Mouse (Mus musculus) left cerebral cortex, postnatal 4 days (tissue): ENCODE data around the gene Sorbs2. TPM values are rescaled to one million over a fixed set of nuclear protein-coding genes. Genes with fewer than 3 reads are reported as not detected.

Source experiments
- DNase-seq: peaks from one replicate; pipeline ENCODE4 v3.0.0-alpha.2; 2022
- intact Hi-C: fragments of 180-260 bp; cut with DNase I; formaldehyde crosslinking; loops from one replicate; pipeline ENCODE4 v1.15.1; 2025
- total RNA-seq, 2 experiments: library from RNA; stranded (reverse); gene quantifications; 2 replicates each; pipeline ENCODE4 v1.2.3; 2021

Gene Sorbs2
- total RNA-seq, 2 experiments from 2014 or later: 125 to 130 TPM

DNA sequence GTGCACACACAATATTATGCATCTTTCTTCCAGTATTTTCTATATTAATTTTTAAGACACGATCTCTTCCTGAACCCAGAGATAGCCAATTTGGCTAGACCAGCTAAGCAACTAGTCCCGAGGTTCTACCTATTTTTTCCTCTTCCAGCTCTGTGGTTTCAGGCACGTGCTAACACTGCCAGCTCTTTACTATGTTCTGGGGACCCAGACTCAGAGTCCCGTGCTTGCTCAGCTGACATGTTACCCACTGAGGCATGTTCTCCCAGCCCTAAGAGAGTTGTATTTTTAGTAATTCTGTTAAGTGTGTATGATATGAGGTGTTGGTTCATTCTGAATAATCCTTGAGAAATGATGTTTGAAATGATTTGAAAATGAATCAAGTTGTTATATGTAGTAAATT, 62.5 kb downstream of the Sorbs2 start:
- intact Hi-C loops: no loop called here
- no peak for DNase-seq

GRCm38 (mm10) chr8:45579714-45580543, 72.3 kb downstream of the Sorbs2 start:
- no peak for DNase-seq
- intact Hi-C loops: no loop called here

GRCm38 (mm10) chr8:45580544-45580866, 72.9 kb downstream of the Sorbs2 start:
- DNase-seq: no peak
- intact Hi-C loops: no loop called here

GRCm38 (mm10) chr8:45583856-45584255, 76.3 kb downstream of the Sorbs2 start:
- DNase-seq: no peak
- intact Hi-C loops: no loop called here

- DNase-seq: no peak
- intact Hi-C loops: no loop called here
Observed at GRCm38 (mm10) chr8:45584390-45585052, 76.9 kb downstream of the Sorbs2 start.

DNA sequence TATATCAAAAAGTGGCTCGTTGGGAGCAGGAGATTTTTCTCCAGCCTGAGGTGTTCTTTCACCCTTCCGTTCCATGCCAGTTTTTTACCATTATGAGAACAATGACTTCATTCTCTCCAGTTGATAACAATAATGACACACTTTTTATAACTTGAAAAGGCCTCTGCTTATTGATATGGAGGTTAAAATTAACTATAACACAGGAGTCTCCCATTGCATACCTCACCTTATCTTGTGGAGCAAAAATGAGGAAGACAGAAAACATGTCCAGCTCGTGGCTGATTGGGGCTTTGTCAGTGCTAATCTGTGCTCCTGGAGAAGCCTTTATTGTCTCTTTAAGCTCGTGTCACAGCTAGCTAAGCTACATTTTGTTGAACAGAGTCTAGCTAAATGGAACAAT, 77.6 kb downstream of the Sorbs2 start:
- intact Hi-C loops: no loop called here

GRCm38 (mm10) chr8:45587011-45587410, 79.4 kb downstream of the Sorbs2 start:
- intact Hi-C loops: no loop called here
- no peak for DNase-seq

More for the DNA sequence above, 77.6 kb downstream of the Sorbs2 start:
- DNase-seq: no peak

GRCm38 (mm10) chr8:45591888-45592287, 84.3 kb downstream of the Sorbs2 start:
- DNase-seq: no peak
- intact Hi-C loops: no loop called here

DNA sequence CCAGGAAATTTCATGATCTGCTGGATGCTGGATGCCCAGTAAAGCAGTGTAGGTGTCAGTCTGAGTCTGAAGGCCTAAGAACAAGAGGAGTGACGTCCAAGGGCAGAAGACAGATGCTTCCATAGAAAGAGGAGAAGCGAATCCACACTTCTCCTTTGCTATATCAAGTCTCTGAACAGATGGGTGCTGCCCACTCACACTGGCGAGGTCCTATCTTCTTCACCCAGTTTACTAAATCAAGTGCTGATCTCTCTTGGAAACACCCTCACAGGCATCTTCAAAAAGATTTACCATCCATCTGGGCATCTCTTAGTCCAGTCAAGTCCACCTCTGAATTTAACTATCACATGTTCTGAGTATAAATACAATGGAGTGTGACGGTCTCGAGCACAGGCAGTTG, 86.1 kb downstream of the Sorbs2 start:
- intact Hi-C loops: no loop called here
- DNase-seq: no peak

GRCm38 (mm10) chr8:45595983-45596382, 88.4 kb downstream of the Sorbs2 start:
- DNase-seq: no peak
- intact Hi-C loops: no loop called here

GRCm38 (mm10) chr8:45596591-45596990, 89.0 kb downstream of the Sorbs2 start:
- intact Hi-C loops: no loop called here
- DNase-seq: no peak

GRCm38 (mm10) chr8:45597631-45598420, 90.2 kb downstream of the Sorbs2 start:
- intact Hi-C loops: no loop called here
- DNase-seq: no peak

DNA sequence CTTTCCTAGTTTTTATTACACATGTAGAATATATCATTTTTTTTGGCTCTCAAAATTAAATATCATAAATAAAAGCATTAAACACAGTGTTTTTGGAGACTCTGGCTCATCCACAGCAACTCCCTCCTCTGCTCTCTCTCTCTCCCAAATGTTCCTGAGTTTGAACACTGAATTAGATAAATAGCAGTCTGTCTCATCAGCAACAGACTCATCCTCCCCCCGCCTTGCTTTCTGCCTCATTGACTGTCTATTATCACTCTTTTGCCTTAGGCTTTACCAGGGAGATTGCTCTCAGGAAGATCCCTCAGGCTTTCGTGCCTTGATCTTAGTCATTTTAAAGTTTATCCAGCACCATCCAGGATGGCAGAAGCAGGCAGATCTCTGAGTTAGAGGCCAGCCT, 91.3 kb downstream of the Sorbs2 start:
- intact Hi-C loops: no loop called here
- DNase-seq: no peak

DNA sequence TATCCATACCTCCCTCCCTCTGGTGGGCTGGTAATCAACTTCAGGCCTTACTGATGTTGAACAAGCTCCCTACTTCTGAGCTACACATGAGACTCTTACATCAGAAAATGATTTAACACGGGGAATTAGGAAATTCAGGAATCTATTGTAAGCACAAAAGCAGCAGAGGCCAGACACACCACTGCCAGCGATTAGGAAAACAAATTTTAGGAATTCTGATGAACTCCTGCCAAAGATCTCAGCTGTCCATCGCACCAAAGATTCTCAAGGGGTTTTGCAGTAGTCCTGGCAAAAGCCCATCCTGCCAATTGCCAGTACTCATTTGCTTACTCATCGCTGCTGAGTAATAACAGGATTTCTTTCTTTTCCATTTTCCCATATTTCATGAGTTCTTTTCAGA, 94.4 kb downstream of the Sorbs2 start:
- intact Hi-C loops: no loop called here
- DNase-seq: peak; percentile 15

GRCm38 (mm10) chr8:45605419-45605818, 97.8 kb downstream of the Sorbs2 start:
- no peak for DNase-seq
- intact Hi-C loops: no loop called here

DNA sequence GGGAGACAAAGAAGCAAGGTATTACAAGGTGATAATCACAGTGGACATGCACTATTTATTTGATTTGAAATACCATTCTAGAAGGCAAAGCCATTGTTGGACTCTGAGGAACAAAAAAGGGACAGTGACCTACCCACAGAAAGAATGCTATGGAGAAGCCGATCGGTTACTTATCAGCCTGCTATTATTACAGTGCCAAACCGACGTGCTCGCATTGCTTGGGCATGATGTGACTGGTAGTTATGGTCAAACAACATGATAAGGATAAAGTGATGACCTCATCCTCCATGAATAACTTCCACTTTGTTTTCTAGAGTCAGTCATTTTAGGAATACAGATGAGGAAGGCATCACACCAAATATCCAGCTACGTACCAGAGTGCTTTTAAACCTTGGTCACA, 99.4 kb downstream of the Sorbs2 start:
- intact Hi-C loops: no loop called here

GRCm38 (mm10) chr8:45608413-45608812, 100.8 kb downstream of the Sorbs2 start:
- no peak for DNase-seq
- intact Hi-C loops: no loop called here

More for the DNA sequence above, 99.4 kb downstream of the Sorbs2 start:
- DNase-seq: no peak

GRCm38 (mm10) chr8:45610426-45611215, 103.0 kb downstream of the Sorbs2 start:
- no peak for DNase-seq
- intact Hi-C loops: no loop called here

GRCm38 (mm10) chr8:45611320-45611719, 103.7 kb downstream of the Sorbs2 start:
- intact Hi-C loops: no loop called here

GRCm38 (mm10) chr8:45614610-45615009, 107.0 kb downstream of the Sorbs2 start:
- DNase-seq: no peak
- intact Hi-C loops: no loop called here

More at GRCm38 (mm10) chr8:45611320-45611719, 103.7 kb downstream of the Sorbs2 start:
- DNase-seq: no peak

DNA sequence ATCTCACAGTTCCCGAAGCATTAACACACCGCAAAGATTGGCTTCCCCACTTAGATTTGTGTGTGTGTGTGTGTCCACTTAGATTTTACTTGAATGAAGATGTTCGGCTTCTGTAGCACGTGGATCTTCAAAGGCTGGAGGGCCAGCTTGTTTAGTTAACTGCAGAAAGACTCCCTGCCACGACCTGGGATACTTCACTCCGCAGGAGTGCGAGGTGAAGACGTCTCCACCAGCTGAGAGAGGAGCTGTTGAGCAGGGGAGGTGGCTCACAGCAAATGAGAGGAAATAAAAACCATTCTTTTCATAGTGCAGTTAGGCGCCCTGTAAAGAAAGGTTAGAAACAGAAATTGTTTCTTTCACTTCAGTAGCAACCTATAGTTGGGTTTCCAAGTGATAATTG, 107.5 kb downstream of the Sorbs2 start:
- intact Hi-C loops: no loop called here
- no peak for DNase-seq
